Mouse (Mus musculus): ENCODE results near the gene Myrip. TPM values are rescaled to one million over a fixed set of nuclear protein-coding genes. Genes with fewer than 3 reads are reported as not detected.

Gene Myrip
- polyA plus RNA-seq, 1 experiment from 2014 or later = 0.45 TPM

- no peak overlapping the region for H3K9ac ChIP-seq
- H3K4me3 ChIP-seq = no peak overlapping the region
- no peak overlapping the region for H3K4me2 ChIP-seq
- 58% methylated on average over 19 of the region's 19 CpGs for WGBS
- ATAC-seq (ENCODE audit: insufficient number of reproducible peaks, low FRiP score, low TSS enrichment, low read depth) = no peak
- no peaks in the 10 kb centered on the region for H3K36me3 ChIP-seq
- no peaks in the 10 kb centered on the region for H3K9me3 ChIP-seq
- no peaks in the 10 kb centered on the region for H3K27me3 ChIP-seq
- no peaks in the 10 kb centered on the region for H3K4me1 ChIP-seq
- no peak overlapping the region for H3K27ac ChIP-seq
Observed at GRCm38 (mm10) chr9:120519469-120520125, 218.3 kb downstream of the Myrip start.

GRCm38 (mm10) chr9:120521161-120521560 lies 219.8 kb downstream of the Myrip start:
- no peaks in the 10 kb centered on the region for H3K9me3 ChIP-seq
- H3K4me2 ChIP-seq = no peak overlapping the region
- WGBS = 74% methylated on average over 1 of the region's 1 CpGs
- no peak overlapping the region for H3K9ac ChIP-seq
- H3K4me3 ChIP-seq = no peak overlapping the region
- no peak overlapping the region for H3K27ac ChIP-seq
- no peaks in the 10 kb centered on the region for H3K27me3 ChIP-seq
- no peaks in the 10 kb centered on the region for H3K4me1 ChIP-seq
- H3K36me3 ChIP-seq = no peaks in the 10 kb centered on the region
- ATAC-seq (ENCODE audit: insufficient number of reproducible peaks, low FRiP score, low TSS enrichment, low read depth) = no peak

Other genes starting within 250 kb of the Myrip start
- gene Cx3cr1, start 231.6 kb upstream of the Myrip start, polyA plus RNA-seq (2015; fragmentation: Nextera tagmentation; extraction: Ambion mirVana) = 15.1 and 16.0 TPM in 2 replicates
- 5.2 and 6.6 TPM in 2 replicates for gene Ccr8, start 209.4 kb upstream of the Myrip start, polyA plus RNA-seq (2015; fragmentation: Nextera tagmentation; extraction: Ambion mirVana)
- gene Slc25a38, start 191.1 kb upstream of the Myrip start, polyA plus RNA-seq (2015; fragmentation: Nextera tagmentation; extraction: Ambion mirVana) = 27.4 and 30.2 TPM in 2 replicates
- 1,290 and 1,462 TPM in 2 replicates for gene Rpsa, start 173.8 kb upstream of the Myrip start, polyA plus RNA-seq (2015; fragmentation: Nextera tagmentation; extraction: Ambion mirVana)
- 0.18 and 0.24 TPM in 2 replicates for gene Mobp, start 151.8 kb upstream of the Myrip start, polyA plus RNA-seq (2015; fragmentation: Nextera tagmentation; extraction: Ambion mirVana)
- 151 and 155 TPM in 2 replicates for gene Eif1b, start 190.7 kb downstream of the Myrip start, polyA plus RNA-seq (2015; fragmentation: Nextera tagmentation; extraction: Ambion mirVana)
- gene Entpd3, start 238.3 kb downstream of the Myrip start, polyA plus RNA-seq (2015; fragmentation: Nextera tagmentation; extraction: Ambion mirVana) = 2.1 and 2.8 TPM in 2 replicates